In genomic region chr9:56417948-56418737, GRCm38 (mm10) we compare ENCODE assay signal across 8 mouse cellular contexts. TPM values are rescaled to one million over a fixed set of nuclear protein-coding genes. Genes with fewer than 3 reads are reported as not detected.
DNase-seq lines count a peak whose midpoint lies in the region; ATAC-seq lines count a peak whose summit lies in the region.

TSS of gene Peak1 (minus strand) at chr9:56418067.
TSS of gene Hmg20a (plus strand) at chr9:56418609.

- peak within 1 kb of the TSS; percentile 85 for H3K4me2 ChIP-seq in hindbrain, embryonic 15.5 days

- H3K4me3 ChIP-seq in hindbrain, embryonic 15.5 days = peak within 1 kb of the TSS; percentile 86

- under 1% methylated on average over 56 of the region's 59 CpGs for WGBS in hindbrain, embryonic 15.5 days

- H3K4me1 ChIP-seq in hindbrain, embryonic 15.5 days (replicated peaks) = peaks cover 58% of the 10 kb centered on the region

- H3K27me3 ChIP-seq in hindbrain, embryonic 15.5 days = no peaks in the 10 kb centered on the region

- peak; percentile 96 for ATAC-seq in hindbrain, embryonic 15.5 days (ENCODE audit: low FRiP score, low read depth)

- H3K9me3 ChIP-seq in hindbrain, embryonic 15.5 days = no peaks in the 10 kb centered on the region

- H3K27ac ChIP-seq in hindbrain, embryonic 15.5 days (replicated peaks) = peak within 1 kb of the TSS; percentile 98

- H3K36me3 ChIP-seq in hindbrain, embryonic 15.5 days = no peaks in the 10 kb centered on the region

- H3K9ac ChIP-seq in hindbrain, embryonic 15.5 days = peak within 1 kb of the TSS; percentile 79

- DNase-seq in T-cell, adult 2 months (ENCODE audit: low spot score) = peak; percentile 100
- peak; percentile 100 for DNase-seq in cerebellum, postnatal 36 days
- peak; percentile 99 to 100 for DNase-seq in frontal cortex, postnatal 36 days (ENCODE audit: low spot score in 2 of 2)
- peak; percentile 99 for DNase-seq in left cerebral cortex, adult 11 months (ENCODE audit: low spot score)
- peak; percentile 100 for DNase-seq in lung, postnatal 4 days
- DNase-seq in retina, postnatal 7 days (ENCODE audit: low read depth, low spot score) = peak; percentile 100
- DNase-seq in urinary bladder, adult 2 months (ENCODE audit: low spot score) = peak; percentile 97

RNA-seq across cellular contexts. Expression of gene Peak1, which starts in this region (rescaled TPM):
- polyA plus RNA-seq in hindbrain, embryonic 15.5 days (2015; fragmentation: Nextera tagmentation; extraction: Ambion mirVana) = 5.3 and 5.8 TPM in 2 replicates
- polyA plus RNA-seq in urinary bladder, adult 2 months (2012; rRNA removed) = 14.5 and 19.5 TPM in 2 replicates

RNA-seq across cellular contexts. Expression of gene Hmg20a, which starts in this region (rescaled TPM):
- polyA plus RNA-seq in hindbrain, embryonic 15.5 days (2015; fragmentation: Nextera tagmentation; extraction: Ambion mirVana) = 73.4 and 78.3 TPM in 2 replicates
- polyA plus RNA-seq in urinary bladder, adult 2 months (2012; rRNA removed) = 34.3 and 35.6 TPM in 2 replicates

Comparison
In these comparisons a context has a peak if more than half of its experiments do, and no peak if none do; other contexts are left out.
1. Peak in every context shown above with its lines: DNase-seq, ATAC-seq, H3K4me3 ChIP-seq and H3K27ac ChIP-seq.